Mouse (Mus musculus): ENCODE data around the gene Ccdc189. TPM values are rescaled to one million over a fixed set of nuclear protein-coding genes. Genes with fewer than 3 reads are reported as not detected.
A peak's percentile ranks its signal among the peaks of the same experiment; 100 is the strongest.

Ccdc189 gene
- polyA plus RNA-seq (2012; fragmentation: generic; extraction: Trizol) = 6.1 TPM

GRCm38 (mm10) chr7:127588011-127588871, at the start of gene Ccdc189, which contains the start of gene Rnf40:
Ccdc189 (minus strand) TSS chr7:127588595.
Rnf40 (plus strand) TSS chr7:127588767.
- Histone ChIP-seq H3K4me2 (ENCODE audit: low read depth) (peak within 1 kb of the TSS; percentile 98), H3K36me3 (ENCODE audit: control insufficient read depth, insufficient read depth) (peaks cover 1% of the 10 kb centered on the region), H3K4me3 (peak within 1 kb of the TSS; percentile 70), H3K79me2 (ENCODE audit: control insufficient read depth, insufficient read depth) (peaks cover 14% of the 10 kb centered on the region), H3K27me3 (ENCODE audit: control insufficient read depth, insufficient read depth, insufficient read length) (no peaks in the 10 kb centered on the region), H3ac (ENCODE audit: control insufficient read depth, insufficient read length) (peak within 1 kb of the TSS; percentile 47)
- no peak for TF ChIP-seq CEBPB (IDR thresholded peaks at IDR 0.05; ENCODE audit: insufficient read depth, poor library complexity, severe bottlenecking)
- no peak for TF ChIP-seq MYOG (IDR thresholded peaks at IDR 0.05; ENCODE audit: control insufficient read depth in 1 of 3, insufficient read depth in 1 of 3, insufficient read length in 2 of 3, low read depth in 2 of 3)
- no peak for TF ChIP-seq SRF (IDR thresholded peaks at IDR 0.05; ENCODE audit: control insufficient read depth, insufficient read length, low read depth)
- TF ChIP-seq TCF12 (IDR thresholded peaks at IDR 0.05; ENCODE audit: insufficient read depth, poor library complexity, severe bottlenecking) = no peak
- no peak for TF ChIP-seq E2F4 (IDR thresholded peaks at IDR 0.05; ENCODE audit: insufficient read depth)
- TF ChIP-seq TCF3 (IDR thresholded peaks at IDR 0.05; ENCODE audit: insufficient read length, low read depth) = no peak
- peak; percentile 70 for TF ChIP-seq POLR2A (IDR thresholded peaks at IDR 0.05; ENCODE audit: insufficient read length, low read depth)
- TF ChIP-seq MAX (IDR thresholded peaks at IDR 0.05; ENCODE audit: low read depth) = no peak
- no peak for TF ChIP-seq MYOD1 (IDR thresholded peaks at IDR 0.05; ENCODE audit: control insufficient read depth in 1 of 3, insufficient read length in 2 of 3, low read depth in 2 of 3)
- TF ChIP-seq USF1 (IDR thresholded peaks at IDR 0.05; ENCODE audit: low read depth) = peak; percentile 47
- TF ChIP-seq REST (IDR thresholded peaks at IDR 0.05; ENCODE audit: insufficient read depth, insufficient read length) = no peak
- peak; percentile 44 for TF ChIP-seq POLR2AphosphoS2 (IDR thresholded peaks at IDR 0.05; ENCODE audit: insufficient read length, low read depth)

- H3K27me3 ChIP-seq (ENCODE audit: control insufficient read depth, insufficient read depth, insufficient read length) = peaks cover 16% of the 10 kb centered on the region
- H3ac ChIP-seq (ENCODE audit: control insufficient read depth, insufficient read length) = no peak overlapping the region
- no peaks in the 10 kb centered on the region for H3K79me2 ChIP-seq (ENCODE audit: control insufficient read depth, insufficient read depth)
- no peak overlapping the region for H3K4me2 ChIP-seq (ENCODE audit: low read depth)
- H3K4me3 ChIP-seq = no peak overlapping the region
- no peaks in the 10 kb centered on the region for H3K36me3 ChIP-seq (ENCODE audit: control insufficient read depth, insufficient read depth)
- no peak for TF ChIP-seq MYOG (IDR thresholded peaks at IDR 0.05; ENCODE audit: control insufficient read depth in 1 of 3, insufficient read depth in 1 of 3, insufficient read length in 2 of 3, low read depth in 2 of 3)
- no peak for TF ChIP-seq MYOD1 (IDR thresholded peaks at IDR 0.05; ENCODE audit: control insufficient read depth in 1 of 3, insufficient read length in 2 of 3, low read depth in 2 of 3)
- TF ChIP-seq POLR2AphosphoS2 (IDR thresholded peaks at IDR 0.05; ENCODE audit: insufficient read length, low read depth) = no peak
- TF ChIP-seq CEBPB (IDR thresholded peaks at IDR 0.05; ENCODE audit: insufficient read depth, poor library complexity, severe bottlenecking) = no peak
- no peak for TF ChIP-seq POLR2A (IDR thresholded peaks at IDR 0.05; ENCODE audit: insufficient read length, low read depth)
- TF ChIP-seq SRF (IDR thresholded peaks at IDR 0.05; ENCODE audit: control insufficient read depth, insufficient read length, low read depth) = no peak
- TF ChIP-seq TCF3 (IDR thresholded peaks at IDR 0.05; ENCODE audit: insufficient read length, low read depth) = no peak
- TF ChIP-seq REST (IDR thresholded peaks at IDR 0.05; ENCODE audit: insufficient read depth, insufficient read length) = no peak
- no peak for TF ChIP-seq USF1 (IDR thresholded peaks at IDR 0.05; ENCODE audit: low read depth)
- no peak for TF ChIP-seq E2F4 (IDR thresholded peaks at IDR 0.05; ENCODE audit: insufficient read depth)
- no peak for TF ChIP-seq MAX (IDR thresholded peaks at IDR 0.05; ENCODE audit: low read depth)
- no peak for TF ChIP-seq TCF12 (IDR thresholded peaks at IDR 0.05; ENCODE audit: insufficient read depth, poor library complexity, severe bottlenecking)
These were observed 48.6 kb upstream of the Ccdc189 start for GRCm38 (mm10) chr7:127636963-127637362.

GRCm38 (mm10) chr7:127631416-127631815, 43.0 kb upstream of the Ccdc189 start:
- no peak overlapping the region for H3K4me3 ChIP-seq
- H3ac ChIP-seq (ENCODE audit: control insufficient read depth, insufficient read length) = no peak overlapping the region
- TF ChIP-seq POLR2AphosphoS2 (IDR thresholded peaks at IDR 0.05; ENCODE audit: insufficient read length, low read depth) = no peak
- no peak for TF ChIP-seq MYOG (IDR thresholded peaks at IDR 0.05; ENCODE audit: control insufficient read depth in 1 of 3, insufficient read depth in 1 of 3, insufficient read length in 2 of 3, low read depth in 2 of 3)
- TF ChIP-seq TCF12 (IDR thresholded peaks at IDR 0.05; ENCODE audit: insufficient read depth, poor library complexity, severe bottlenecking) = no peak
- no peak for TF ChIP-seq E2F4 (IDR thresholded peaks at IDR 0.05; ENCODE audit: insufficient read depth)
- TF ChIP-seq MYOD1 (IDR thresholded peaks at IDR 0.05; ENCODE audit: control insufficient read depth in 1 of 3, insufficient read length in 2 of 3, low read depth in 2 of 3) = no peak
- TF ChIP-seq SRF (IDR thresholded peaks at IDR 0.05; ENCODE audit: control insufficient read depth, insufficient read length, low read depth) = no peak
- no peak for TF ChIP-seq MAX (IDR thresholded peaks at IDR 0.05; ENCODE audit: low read depth)
- TF ChIP-seq USF1 (IDR thresholded peaks at IDR 0.05; ENCODE audit: low read depth) = no peak
- TF ChIP-seq REST (IDR thresholded peaks at IDR 0.05; ENCODE audit: insufficient read depth, insufficient read length) = no peak
- TF ChIP-seq CEBPB (IDR thresholded peaks at IDR 0.05; ENCODE audit: insufficient read depth, poor library complexity, severe bottlenecking) = no peak
- no peak for TF ChIP-seq POLR2A (IDR thresholded peaks at IDR 0.05; ENCODE audit: insufficient read length, low read depth)
- no peak for TF ChIP-seq TCF3 (IDR thresholded peaks at IDR 0.05; ENCODE audit: insufficient read length, low read depth)
- no peaks in the 10 kb centered on the region for H3K79me2 ChIP-seq (ENCODE audit: control insufficient read depth, insufficient read depth)
- no peak overlapping the region for H3K4me2 ChIP-seq (ENCODE audit: low read depth)
- H3K36me3 ChIP-seq (ENCODE audit: control insufficient read depth, insufficient read depth) = no peaks in the 10 kb centered on the region
- peaks cover 15% of the 10 kb centered on the region for H3K27me3 ChIP-seq (ENCODE audit: control insufficient read depth, insufficient read depth, insufficient read length)

GRCm38 (mm10) chr7:127628646-127629045, 40.3 kb upstream of the Ccdc189 start:
- TF ChIP-seq TCF3 (IDR thresholded peaks at IDR 0.05; ENCODE audit: insufficient read length, low read depth) (no peak), USF1 (IDR thresholded peaks at IDR 0.05; ENCODE audit: low read depth) (no peak), CEBPB (IDR thresholded peaks at IDR 0.05; ENCODE audit: insufficient read depth, poor library complexity, severe bottlenecking) (no peak), MYOD1 (IDR thresholded peaks at IDR 0.05; ENCODE audit: control insufficient read depth in 1 of 3, insufficient read length in 2 of 3, low read depth in 2 of 3) (no peak), SRF (IDR thresholded peaks at IDR 0.05; ENCODE audit: control insufficient read depth, insufficient read length, low read depth) (no peak), TCF12 (IDR thresholded peaks at IDR 0.05; ENCODE audit: insufficient read depth, poor library complexity, severe bottlenecking) (no peak), MAX (IDR thresholded peaks at IDR 0.05; ENCODE audit: low read depth) (no peak), POLR2A (IDR thresholded peaks at IDR 0.05; ENCODE audit: insufficient read length, low read depth) (no peak), E2F4 (IDR thresholded peaks at IDR 0.05; ENCODE audit: insufficient read depth) (no peak), MYOG (IDR thresholded peaks at IDR 0.05; ENCODE audit: control insufficient read depth in 1 of 3, insufficient read depth in 1 of 3, insufficient read length in 2 of 3, low read depth in 2 of 3) (no peak), REST (IDR thresholded peaks at IDR 0.05; ENCODE audit: insufficient read depth, insufficient read length) (no peak)
- no peak overlapping the region for H3K4me2 ChIP-seq (ENCODE audit: low read depth)
- H3K36me3 ChIP-seq (ENCODE audit: control insufficient read depth, insufficient read depth) = no peaks in the 10 kb centered on the region
- no peak overlapping the region for H3ac ChIP-seq (ENCODE audit: control insufficient read depth, insufficient read length)
- H3K4me3 ChIP-seq = no peak overlapping the region
- no peaks in the 10 kb centered on the region for H3K79me2 ChIP-seq (ENCODE audit: control insufficient read depth, insufficient read depth)
- H3K27me3 ChIP-seq (ENCODE audit: control insufficient read depth, insufficient read depth, insufficient read length) = peaks cover 16% of the 10 kb centered on the region
